ENCODE assay signal across 32 mouse cellular contexts in the genomic region with DNA sequence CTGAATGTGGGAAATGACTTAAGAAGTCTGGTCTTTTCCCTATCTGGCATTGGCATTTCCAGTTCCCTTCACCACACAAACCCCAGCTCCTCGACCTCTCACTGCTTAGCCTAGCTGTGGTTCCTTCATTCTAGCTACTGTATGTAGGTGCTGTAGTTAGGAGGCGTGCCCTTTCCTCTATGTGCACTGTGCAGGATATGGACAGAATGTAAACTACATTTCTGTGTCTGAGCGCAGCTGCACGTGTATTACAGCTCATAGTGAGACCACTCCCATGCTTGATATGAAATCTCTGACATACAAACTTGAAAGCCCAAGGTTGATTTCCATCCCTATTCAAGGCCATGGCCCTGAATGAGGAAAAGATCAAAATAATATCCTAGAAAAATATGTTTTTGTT.
"Had no signal": no experiment of that assay in that cellular context is flagged by ENCODE, and none has a peak within 500 bp of the region (broad histone marks: within the 10 kb centered on the region; RNA-seq: fewer than 3 reads in every experiment).

No protein-coding gene starts in this region.

- H3K36me3 ChIP-seq: limb, embryonic 10.5 days; limb, embryonic 12.5 days; limb, embryonic 13.5 days; limb, embryonic 15.5 days; liver, embryonic 12.5 days; liver, embryonic 13.5 days; liver, embryonic 15.5 days; lung, embryonic 15.5 days; midbrain, embryonic 10.5 days; midbrain, embryonic 12.5 days; midbrain, embryonic 13.5 days; midbrain, embryonic 15.5 days had no signal

- H3K4me1 ChIP-seq: liver, embryonic 12.5 days; liver, embryonic 13.5 days; liver, embryonic 15.5 days; megakaryocyte, embryonic 14.5 days; midbrain, embryonic 13.5 days; midbrain, embryonic 15.5 days had no signal

- H3K27me3 ChIP-seq: limb, embryonic 15.5 days; liver, embryonic 12.5 days; liver, embryonic 13.5 days; liver, embryonic 15.5 days; lung, embryonic 15.5 days; megakaryocyte, embryonic 14.5 days; midbrain, embryonic 12.5 days; midbrain, embryonic 13.5 days; midbrain, embryonic 15.5 days had no signal

- H3K4me2 ChIP-seq: limb, embryonic 12.5 days; limb, embryonic 13.5 days; limb, embryonic 15.5 days; liver, embryonic 11.5 days; liver, embryonic 12.5 days; liver, embryonic 13.5 days; liver, embryonic 15.5 days; lung, embryonic 14.5 days; lung, embryonic 15.5 days; midbrain, embryonic 11.5 days; midbrain, embryonic 12.5 days; midbrain, embryonic 13.5 days; midbrain, embryonic 15.5 days had no signal

- H3K9ac ChIP-seq: limb, embryonic 12.5 days; limb, embryonic 13.5 days; limb, embryonic 15.5 days; liver, embryonic 12.5 days; liver, embryonic 13.5 days; liver, embryonic 14.5 days; liver, embryonic 15.5 days; liver, postnatal 0 days; lung, embryonic 14.5 days; lung, embryonic 15.5 days; midbrain, embryonic 12.5 days; midbrain, embryonic 13.5 days; midbrain, embryonic 15.5 days had no signal

- H3K4me3 ChIP-seq: left cerebral cortex, adult 2 months; limb, embryonic 10.5 days; limb, embryonic 12.5 days; limb, embryonic 13.5 days; limb, embryonic 15.5 days; liver, embryonic 12.5 days; liver, embryonic 13.5 days; liver, embryonic 15.5 days; lung, embryonic 15.5 days; megakaryocyte, embryonic 14.5 days; midbrain, embryonic 10.5 days; midbrain, embryonic 12.5 days; midbrain, embryonic 13.5 days; midbrain, embryonic 15.5 days; myocyte had no signal

- ATAC-seq: liver, embryonic 12.5 days; liver, postnatal 0 days; lung, postnatal 0 days; midbrain, embryonic 13.5 days; midbrain, embryonic 15.5 days; midbrain, embryonic 16.5 days had no signal

- H3K9me3 ChIP-seq: limb, embryonic 10.5 days; limb, embryonic 12.5 days; limb, embryonic 13.5 days; limb, embryonic 15.5 days; liver, embryonic 12.5 days; liver, embryonic 13.5 days; liver, embryonic 15.5 days; lung, embryonic 15.5 days; megakaryocyte, embryonic 14.5 days; midbrain, embryonic 10.5 days; midbrain, embryonic 12.5 days; midbrain, embryonic 13.5 days; midbrain, embryonic 15.5 days had no signal

- H3K27ac ChIP-seq: left cerebral cortex, adult 2 months; limb, embryonic 10.5 days; limb, embryonic 12.5 days; limb, embryonic 13.5 days; limb, embryonic 15.5 days; liver, embryonic 12.5 days; liver, embryonic 13.5 days; liver, embryonic 14.5 days; liver, embryonic 15.5 days; lung, embryonic 15.5 days; macrophage; midbrain, embryonic 10.5 days; midbrain, embryonic 12.5 days; midbrain, embryonic 13.5 days; midbrain, embryonic 15.5 days had no signal

- DNase-seq: left cerebral cortex, postnatal 4 days; liver; liver, embryonic 13.5 days; liver, postnatal 0 days; lung, adult 18-20 months; lung, adult 2 months; lung, embryonic 14.5 days; lung, postnatal 10 days; lung, postnatal 14 days; lung, postnatal 36 days; lung, postnatal 4 days; midbrain, embryonic 14.5 days had no signal
